Mouse (Mus musculus): ENCODE data around the gene Abraxas1.
A peak's percentile ranks its signal among the peaks of the same experiment; 100 is the strongest.

Abraxas1 gene

GRCm38 (mm10) chr5:100820483-100821184, at the start of gene Abraxas1:
Abraxas1 (minus strand) TSS chr5:100820965.
- peak; percentile 84 for DNase-seq (ENCODE audit: low read depth, low spot score)

DNA sequence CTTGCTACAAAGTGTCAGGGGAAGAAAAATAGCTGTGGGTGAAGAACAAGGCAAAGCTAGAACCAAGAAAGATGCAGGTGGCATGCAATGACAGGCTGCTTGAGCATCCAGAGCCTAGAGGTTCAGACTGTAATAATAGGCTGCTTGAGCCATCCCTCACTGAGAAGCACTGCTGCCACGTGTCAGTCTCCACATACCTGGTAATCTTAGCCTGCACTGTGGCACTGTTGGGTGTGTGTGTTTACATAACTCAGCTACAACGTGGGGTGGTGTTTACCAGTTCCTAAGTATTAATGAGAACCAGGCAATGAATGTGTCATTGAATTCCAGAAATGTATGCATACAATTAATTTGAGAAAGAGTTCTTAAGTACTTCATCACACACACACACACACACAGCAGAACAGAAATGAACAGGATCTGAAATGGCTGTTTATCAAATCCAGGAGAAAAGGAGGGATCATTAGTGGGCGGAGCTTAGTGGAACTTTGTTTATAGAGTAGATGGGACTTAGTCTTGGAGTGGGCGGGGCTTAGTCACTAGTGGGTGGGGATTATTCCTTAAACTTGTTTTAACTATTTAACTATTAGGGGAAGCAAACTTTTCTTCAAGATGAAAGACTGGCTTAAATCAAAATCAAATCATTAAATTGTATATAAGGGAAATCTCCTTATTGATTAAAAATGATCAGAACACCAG, 48.6 kb upstream of the Abraxas1 start:
- peak; percentile 66 for DNase-seq (ENCODE audit: low read depth, low spot score)

- DNase-seq (ENCODE audit: low read depth, low spot score): no peak
Measured at GRCm38 (mm10) chr5:100866183-100866582, 45.4 kb upstream of the Abraxas1 start.

DNA sequence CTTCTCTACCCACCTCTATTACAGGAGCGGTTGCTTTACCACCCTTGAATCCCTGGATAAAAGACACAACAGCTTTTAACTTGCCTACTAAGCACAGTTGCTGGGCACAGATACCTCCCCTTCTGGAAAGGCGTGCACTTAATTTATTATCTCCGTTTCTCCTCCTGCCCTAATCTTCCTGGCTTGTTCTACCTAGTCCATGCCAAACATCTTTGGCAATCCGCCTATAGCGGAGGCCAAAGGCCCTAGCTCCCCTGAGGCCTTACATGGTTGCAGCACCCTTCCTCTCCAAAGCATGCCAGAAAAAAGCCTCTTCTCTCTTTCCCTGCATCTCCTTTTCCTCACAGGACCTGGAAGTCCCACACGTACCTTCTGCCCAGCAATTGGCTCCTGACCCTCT, 43.7 kb upstream of the Abraxas1 start:
- no peak for DNase-seq (ENCODE audit: low read depth, low spot score)

DNA sequence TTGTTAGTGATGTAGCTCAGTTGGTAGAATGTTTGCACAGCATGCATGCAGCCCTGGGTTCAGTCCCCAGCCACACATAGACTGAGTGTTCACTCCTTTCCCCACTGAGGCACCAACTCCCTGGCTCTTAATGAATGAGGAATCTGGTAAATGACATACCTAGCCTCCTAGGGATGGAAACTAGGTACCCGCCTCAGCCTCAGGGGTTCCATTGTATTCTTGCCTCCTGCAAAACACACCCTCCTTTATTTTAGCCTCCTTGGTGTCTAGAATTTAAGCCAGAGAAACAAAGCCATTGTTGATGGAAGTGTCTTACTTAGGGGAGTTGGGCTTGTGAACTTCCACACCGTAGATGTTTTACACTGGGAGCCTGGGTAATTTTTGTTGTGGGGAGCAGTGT, 42.3 kb upstream of the Abraxas1 start:
- DNase-seq (ENCODE audit: low read depth, low spot score): peak; percentile 76

GRCm38 (mm10) chr5:100861811-100862210, 41.0 kb upstream of the Abraxas1 start:
- no peak for DNase-seq (ENCODE audit: low read depth, low spot score)

DNA sequence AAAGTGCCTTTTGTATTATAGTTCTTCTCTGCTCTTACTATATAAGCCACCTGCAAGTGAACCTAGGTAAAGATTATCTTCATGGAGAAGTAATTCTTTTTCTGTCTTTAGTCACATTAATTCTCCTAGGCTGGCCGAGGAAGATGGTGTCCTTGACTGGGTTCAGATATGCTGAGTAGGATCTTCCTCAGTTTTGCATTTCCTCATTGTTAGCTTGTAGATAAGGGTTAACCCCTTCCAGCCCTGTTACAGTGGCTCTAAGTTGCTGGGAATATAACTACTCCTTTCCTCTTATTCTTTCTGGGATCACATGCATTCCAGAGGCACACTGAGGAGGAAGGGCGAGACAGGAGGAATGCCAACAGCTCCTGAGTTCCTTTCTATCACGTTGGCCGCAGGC, 40.4 kb upstream of the Abraxas1 start:
- DNase-seq (ENCODE audit: low read depth, low spot score): no peak

GRCm38 (mm10) chr5:100860417-100861053, 39.8 kb upstream of the Abraxas1 start:
- no peak for DNase-seq (ENCODE audit: low read depth, low spot score)

DNA sequence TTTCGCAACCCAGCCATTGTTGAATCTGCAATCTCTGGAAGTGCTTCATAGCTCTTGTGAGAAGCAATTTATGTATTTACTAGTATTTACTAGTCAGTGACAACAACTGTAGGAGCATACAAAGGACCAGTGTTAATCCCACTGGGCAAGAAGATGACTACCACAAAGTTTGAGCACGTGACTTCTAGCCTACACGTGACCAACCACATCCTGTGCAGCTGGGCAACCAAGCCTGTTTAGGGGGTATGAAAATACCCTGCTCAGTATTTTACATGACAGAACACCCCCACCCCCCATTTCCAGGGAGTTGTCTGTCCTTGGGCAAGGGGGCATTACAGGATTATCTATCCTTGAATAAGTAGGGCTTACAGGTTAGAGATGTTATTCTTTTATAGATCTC, 35.8 kb upstream of the Abraxas1 start:
- no peak for DNase-seq (ENCODE audit: low read depth, low spot score)

- no peak for DNase-seq (ENCODE audit: low read depth, low spot score)
Measured at GRCm38 (mm10) chr5:100853963-100854362, 33.2 kb upstream of the Abraxas1 start.

- no peak for DNase-seq (ENCODE audit: low read depth, low spot score)
Measured at GRCm38 (mm10) chr5:100847143-100847542, 26.4 kb upstream of the Abraxas1 start.

- DNase-seq (ENCODE audit: low read depth, low spot score): peak; percentile 59
Measured at GRCm38 (mm10) chr5:100846599-100846920, 25.8 kb upstream of the Abraxas1 start.

DNA sequence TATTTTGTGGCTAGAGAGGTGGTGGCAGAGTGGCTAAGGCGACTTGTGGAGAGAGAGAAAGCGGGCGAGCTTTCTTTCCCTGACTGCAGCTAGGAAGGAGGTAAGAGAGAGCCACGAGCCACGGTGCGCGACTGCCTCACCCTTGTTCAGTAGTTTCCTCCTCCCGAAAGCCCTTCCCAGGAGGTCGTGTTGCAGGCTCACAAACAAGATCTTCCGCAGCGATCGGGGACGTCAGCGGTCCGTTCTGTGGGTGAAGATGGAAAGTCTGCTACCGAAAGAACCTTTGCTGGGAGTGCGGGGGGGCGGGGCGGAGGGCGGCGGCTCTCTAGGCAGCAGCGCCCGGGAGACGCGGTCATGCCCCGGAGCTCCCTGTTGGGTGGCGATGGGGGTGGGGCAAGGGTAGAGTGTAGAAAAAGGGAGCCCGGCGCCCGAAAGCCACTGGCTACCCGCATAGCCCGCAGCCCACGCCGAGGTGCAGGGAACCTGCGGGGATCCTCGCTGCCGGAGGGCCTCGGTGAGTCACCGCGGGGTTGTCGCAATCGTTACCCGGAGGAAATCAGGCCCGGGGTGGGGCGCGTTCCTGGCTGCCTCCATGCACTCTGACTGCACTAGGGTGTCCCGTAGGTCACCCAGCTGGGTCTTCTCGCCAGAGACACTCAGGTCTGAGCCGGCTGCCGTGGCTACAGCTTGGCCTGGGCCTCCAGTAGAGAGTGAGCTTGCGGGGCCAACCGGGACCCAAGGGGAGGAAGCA, 25.3 kb upstream of the Abraxas1 start:
- peak; percentile 77 for DNase-seq (ENCODE audit: low read depth, low spot score)

DNA sequence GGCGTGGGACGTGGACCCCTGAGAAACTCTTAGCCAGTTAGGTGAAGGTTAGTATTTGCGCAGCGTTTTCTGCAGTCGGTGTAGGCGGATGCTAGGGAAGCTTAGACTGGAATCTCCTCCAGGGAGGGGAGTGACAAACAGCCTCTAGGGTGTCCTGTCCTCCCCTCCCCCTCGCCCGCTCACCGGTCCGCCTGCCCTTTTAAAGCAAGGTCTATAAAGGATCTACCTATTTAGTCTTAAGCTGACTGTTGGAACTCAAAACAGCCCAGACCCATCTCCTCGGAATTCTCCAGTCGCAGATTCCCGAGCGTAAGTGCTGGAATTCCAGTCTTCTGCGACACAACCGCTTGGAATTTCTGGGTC, 24.7 kb upstream of the Abraxas1 start, which contains the start of gene Gpat3:
Gpat3 (plus strand) TSS at position 229 of the 363 bp plus-strand sequence.
- no peak for DNase-seq (ENCODE audit: low read depth, low spot score)

DNA sequence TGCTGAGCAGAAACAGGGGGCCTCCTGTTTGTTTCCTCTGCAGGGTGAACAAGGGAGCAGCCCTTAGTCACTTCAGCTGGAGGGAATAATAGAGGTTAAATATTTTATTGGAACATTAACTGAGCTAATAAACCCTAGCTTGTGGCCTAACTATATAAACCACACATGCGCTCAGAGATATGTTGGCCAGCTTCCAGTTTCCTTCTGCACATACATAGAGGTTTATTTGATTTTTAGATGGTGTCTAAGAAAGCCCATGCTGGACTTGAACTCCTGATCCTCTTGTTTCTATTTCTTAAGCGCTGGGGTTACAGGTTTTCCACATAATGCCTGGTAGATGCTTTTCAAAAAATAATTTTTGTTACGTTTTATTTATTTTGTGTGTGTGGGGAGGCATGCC, 23.7 kb upstream of the Abraxas1 start:
- DNase-seq (ENCODE audit: low read depth, low spot score): no peak

- no peak for DNase-seq (ENCODE audit: low read depth, low spot score)
Measured at GRCm38 (mm10) chr5:100837907-100838306, 17.1 kb upstream of the Abraxas1 start.

DNA sequence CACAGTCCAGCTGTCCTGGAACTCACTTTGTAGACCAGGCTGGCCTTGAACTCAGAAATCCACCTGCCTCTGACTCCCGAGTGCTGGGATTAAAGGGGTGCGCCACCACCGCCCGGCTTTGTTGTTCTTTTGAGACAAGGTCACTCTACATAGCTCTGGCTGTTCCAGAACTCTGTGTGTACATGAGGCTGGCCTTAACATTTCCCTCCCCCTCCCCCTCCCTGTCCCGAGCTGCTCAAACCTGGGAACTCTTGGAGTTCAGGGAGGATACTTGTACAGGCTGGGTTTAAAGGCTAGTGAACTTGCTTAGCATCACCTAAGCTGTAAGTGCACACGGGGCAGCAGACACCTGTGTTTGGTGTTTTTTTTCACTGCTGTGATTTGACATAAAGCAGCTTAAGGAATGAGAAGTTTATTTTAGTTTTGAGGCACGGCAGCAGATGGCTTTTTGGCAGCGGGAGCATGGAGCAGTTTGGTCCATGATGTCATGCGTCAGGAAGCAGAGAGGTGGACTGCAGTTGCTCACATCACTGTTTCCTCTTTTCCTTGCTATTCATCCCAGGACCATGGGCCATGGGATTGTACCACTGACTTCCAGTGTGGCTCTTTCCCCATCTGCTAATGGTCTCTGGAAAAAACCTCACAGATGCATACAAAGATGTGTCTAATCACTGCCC, 15.2 kb upstream of the Abraxas1 start:
- peak; percentile 87 for DNase-seq (ENCODE audit: low read depth, low spot score)

- peak; percentile 47 for DNase-seq (ENCODE audit: low read depth, low spot score)
Measured at GRCm38 (mm10) chr5:100833841-100834240, 13.1 kb upstream of the Abraxas1 start.

DNA sequence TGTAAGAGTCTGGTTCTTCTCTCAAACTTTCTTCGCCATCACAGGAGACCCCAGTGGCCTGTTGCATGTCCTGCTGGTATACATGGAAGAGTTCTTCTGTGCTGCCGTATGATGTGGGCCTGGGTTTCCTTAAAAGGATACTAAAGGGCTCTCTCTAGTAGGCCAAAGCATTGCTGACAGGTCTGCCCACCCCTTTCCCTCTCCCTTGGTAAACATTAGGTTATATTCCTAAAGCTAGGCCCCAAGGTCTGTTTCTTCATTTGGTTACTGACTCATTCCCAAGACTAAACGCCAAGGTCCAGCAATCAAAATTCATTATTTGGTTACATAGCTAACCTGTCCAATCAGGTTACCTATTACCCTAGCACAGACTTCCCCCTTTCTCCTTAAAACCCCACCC, 11.9 kb upstream of the Abraxas1 start:
- DNase-seq (ENCODE audit: low read depth, low spot score): no peak

DNA sequence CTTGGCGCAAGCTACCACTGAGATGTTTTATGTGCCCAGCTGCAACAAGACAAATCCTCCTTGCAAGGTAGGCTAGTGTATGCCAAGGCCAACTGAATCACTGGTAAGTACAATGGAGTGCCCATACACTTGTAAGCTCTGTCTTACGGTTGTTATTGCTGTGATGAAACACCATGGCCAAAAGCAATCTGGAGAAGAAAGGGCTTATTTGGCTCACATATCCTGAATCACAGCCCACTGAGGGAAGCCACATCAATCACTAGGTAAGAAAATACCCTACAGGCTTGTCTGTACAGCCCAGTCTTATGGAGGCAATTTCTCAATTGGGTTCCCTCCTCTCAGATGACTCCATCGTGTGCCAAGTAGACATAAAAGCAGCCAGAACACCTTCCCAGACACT, 7.9 kb upstream of the Abraxas1 start:
- no peak for DNase-seq (ENCODE audit: low read depth, low spot score)

DNA sequence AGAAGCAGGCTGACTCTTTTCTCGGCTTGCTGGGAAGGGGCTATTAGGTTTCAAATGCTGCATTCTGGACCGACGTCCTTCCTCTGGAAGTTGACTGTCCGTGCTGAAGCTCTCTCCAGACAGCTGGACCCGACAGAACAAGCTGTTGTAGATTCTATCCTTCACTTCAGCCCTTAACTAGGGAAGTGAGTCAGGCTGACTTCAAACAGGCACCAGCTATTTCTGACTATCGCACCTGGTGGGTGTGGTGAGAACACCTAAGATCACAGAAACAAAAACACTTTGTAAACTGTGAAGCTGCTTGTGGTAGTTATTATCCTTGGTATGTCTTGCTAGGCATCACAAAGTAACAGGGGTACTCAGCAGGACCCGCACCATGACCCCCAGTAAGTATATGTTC, 5.8 kb upstream of the Abraxas1 start:
- DNase-seq (ENCODE audit: low read depth, low spot score): no peak

GRCm38 (mm10) chr5:100825975-100826374, 5.2 kb upstream of the Abraxas1 start:
- peak; percentile 49 for DNase-seq (ENCODE audit: low read depth, low spot score)

All from R1 (cell line).